Mouse (Mus musculus) limb, embryonic 15.5 days (tissue): ENCODE results near the gene Asic5. TPM values are rescaled to one million over a fixed set of nuclear protein-coding genes. Genes with fewer than 3 reads are reported as not detected.

Experiments
- ATAC-seq: fragments of 200-750 bp; cut with Nextera tagmentation; 2 replicates; pipeline ENCODE4 v1.8.0; 2017; ENCODE audit warnings: low read depth, moderate TSS enrichment; ENCODE audit not compliant: insufficient number of reproducible peaks, low FRiP score, low TSS enrichment
- H3K27ac ChIP-seq: fragments of 300-500 bp; sonication (generic); 2 replicates; pipeline ENCODE4 v1.5.1; 2015; ENCODE audit warnings: moderate library complexity, mild to moderate bottlenecking, inconsistent platforms
- H3K27me3 ChIP-seq: fragments of 300-500 bp; sonication (generic); 2 replicates; pipeline ENCODE4 v1.6.1; 2015; ENCODE audit warnings: inconsistent platforms
- H3K36me3 ChIP-seq: fragments of 300-500 bp; sonication (generic); 2 replicates; pipeline ENCODE4 v1.6.1; 2015; ENCODE audit warnings: inconsistent platforms
- H3K4me1 ChIP-seq: fragments of 300-500 bp; sonication (generic); 2 replicates; pipeline ENCODE4 v1.6.1; 2015; ENCODE audit warnings: inconsistent platforms
- H3K4me2 ChIP-seq: fragments of 300-500 bp; sonication (generic); 2 replicates; pipeline ENCODE4 v1.6.1; 2015; ENCODE audit warnings: mild to moderate bottlenecking, inconsistent platforms
- H3K4me3 ChIP-seq: fragments of 300-500 bp; sonication (generic); 2 replicates; pipeline ENCODE4 v1.5.1; 2015; ENCODE audit warnings: mild to moderate bottlenecking, inconsistent platforms
- H3K9ac ChIP-seq: fragments of 300-500 bp; sonication (generic); 2 replicates; pipeline ENCODE4 v1.6.1; 2015; ENCODE audit warnings: inconsistent platforms
- H3K9me3 ChIP-seq: fragments of 300-500 bp; sonication (generic); 2 replicates; pipeline ENCODE4 v1.6.1; 2016; ENCODE audit warnings: inconsistent platforms
- WGBS: fragments of 180-500 bp; shearing (Covaris S2); methylation state at CpG from one replicate; pipeline ENCODE4 v1.1.7; 2015; 5-methylcytosine and 5-hydroxymethylcytosine counted together
- polyA plus RNA-seq: library from polyadenylated mRNA; unstranded; fragments of >200 nt; fragmentation: Nextera tagmentation; extraction: Ambion mirVana; gene quantifications from 2 replicates; pipeline ENCODE4 v1.2.1, GENCODE M21; 2015

Asic5 gene
- polyA plus RNA-seq, 1 experiment from 2014 or later: not detected

GRCm38 (mm10) chr3:81976102-81976501 lies 6.0 kb upstream of the Asic5 start, which contains the start of gene Tdo2:
TSS of gene Tdo2 (minus strand) at chr3:81976202.
- Histone ChIP-seq H3K9me3 (no peaks in the 10 kb centered on the region), H3K27me3 (no peaks in the 10 kb centered on the region), H3K9ac (no peak within 1 kb of the TSS), H3K4me1 (no peaks in the 10 kb centered on the region), H3K36me3 (no peaks in the 10 kb centered on the region), H3K4me3 (no peak within 1 kb of the TSS), H3K4me2 (no peak within 1 kb of the TSS), H3K27ac (no peak within 1 kb of the TSS)
- no peak for ATAC-seq

DNA sequence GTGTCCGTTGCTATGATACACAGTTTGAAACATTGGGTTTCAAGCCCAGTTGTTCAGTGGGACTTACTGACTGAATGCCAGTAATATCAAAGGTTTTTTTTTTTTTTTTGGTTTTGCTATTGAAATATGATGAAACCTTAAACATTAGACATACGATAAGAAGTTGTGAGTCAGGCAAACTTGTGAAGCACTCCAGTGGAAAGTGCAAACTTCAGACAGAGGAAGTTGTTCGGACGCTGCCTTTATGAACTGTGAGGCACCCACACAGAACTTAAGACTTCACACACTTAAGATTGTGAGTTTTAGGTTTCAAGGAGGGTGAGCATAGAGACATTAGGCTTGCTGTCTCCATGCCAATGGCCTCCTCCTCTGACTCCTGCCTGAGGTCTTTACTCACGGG lies 514 bp upstream of the Asic5 start:
- H3K27ac ChIP-seq: no peak overlapping the region
- no peak overlapping the region for H3K9ac ChIP-seq
- H3K4me3 ChIP-seq: no peak overlapping the region
- no peaks in the 10 kb centered on the region for H3K9me3 ChIP-seq
- no peak for ATAC-seq
- no peak overlapping the region for H3K4me2 ChIP-seq
- 86% methylated on average over 5 of the region's 5 CpGs for WGBS
- H3K27me3 ChIP-seq: no peaks in the 10 kb centered on the region
- H3K36me3 ChIP-seq: no peaks in the 10 kb centered on the region
- no peaks in the 10 kb centered on the region for H3K4me1 ChIP-seq

DNA sequence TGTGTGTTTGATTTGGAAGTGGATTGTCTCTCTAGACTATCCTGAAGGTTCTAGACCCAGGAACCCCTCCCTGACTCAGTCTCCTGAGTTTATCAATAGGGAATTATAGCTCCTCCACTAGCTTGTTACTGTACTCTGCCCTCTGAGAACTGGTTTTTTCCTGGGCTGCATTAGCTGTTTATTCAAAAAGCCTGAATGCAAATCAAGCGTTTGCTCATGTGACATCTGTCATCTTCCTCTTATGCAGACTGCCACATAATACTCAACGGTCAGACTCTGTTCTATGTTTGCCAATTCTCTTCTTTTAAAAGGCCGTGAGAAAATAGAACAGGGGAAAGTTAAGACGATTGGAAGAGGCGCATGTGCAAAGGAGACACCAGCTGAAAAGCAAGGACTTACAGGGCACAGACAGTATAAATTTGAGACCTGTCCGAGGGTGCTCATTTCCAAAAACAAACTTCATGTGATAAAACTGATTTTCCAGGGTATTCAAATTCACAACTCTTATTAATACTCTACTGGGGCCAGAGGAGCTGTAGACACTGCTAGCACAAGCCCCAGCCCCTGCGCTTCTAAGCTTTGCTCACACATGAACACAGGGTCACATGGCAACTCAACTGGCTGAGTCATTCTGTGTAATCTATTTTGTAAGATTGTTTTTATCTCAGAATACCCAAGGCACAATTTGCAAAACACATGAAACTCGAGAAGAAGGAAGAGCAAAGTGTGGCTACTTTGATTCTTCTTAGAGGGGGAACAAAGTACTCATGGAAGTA lies 1.2 kb downstream of the Asic5 start:
- no peaks in the 10 kb centered on the region for H3K4me1 ChIP-seq
- 79% methylated on average over 8 of the region's 8 CpGs for WGBS
- H3K27ac ChIP-seq: no peak overlapping the region
- no peak overlapping the region for H3K4me2 ChIP-seq
- H3K9me3 ChIP-seq: no peaks in the 10 kb centered on the region
- no peaks in the 10 kb centered on the region for H3K27me3 ChIP-seq
- no peak for ATAC-seq
- H3K9ac ChIP-seq: no peak overlapping the region
- H3K36me3 ChIP-seq: no peaks in the 10 kb centered on the region
- no peak overlapping the region for H3K4me3 ChIP-seq

DNA sequence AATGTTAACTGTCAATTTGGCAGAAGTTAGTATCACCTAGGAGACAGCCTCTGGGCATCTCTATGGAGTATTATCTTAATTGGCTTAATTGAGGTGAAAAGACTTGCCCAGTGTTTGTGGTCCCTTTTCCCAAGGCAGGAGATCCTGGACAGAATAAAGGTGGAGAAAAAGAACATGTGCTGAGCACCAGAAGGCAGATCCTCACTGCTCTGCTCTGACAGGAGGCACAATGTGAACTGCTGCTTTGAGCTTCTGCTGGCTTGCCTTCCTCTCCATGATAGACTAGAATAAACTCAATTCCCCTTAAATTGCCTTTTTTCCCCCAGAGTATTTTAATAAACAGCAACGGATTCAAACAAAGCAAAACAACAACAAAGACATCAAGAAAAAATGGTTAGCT lies 3.0 kb downstream of the Asic5 start:
- no peaks in the 10 kb centered on the region for H3K27me3 ChIP-seq
- no peak overlapping the region for H3K27ac ChIP-seq
- H3K4me3 ChIP-seq: no peak overlapping the region
- H3K4me2 ChIP-seq: no peak overlapping the region
- WGBS: 70% methylated on average over 1 of the region's 1 CpGs
- ATAC-seq: no peak
- no peaks in the 10 kb centered on the region for H3K9me3 ChIP-seq
- no peaks in the 10 kb centered on the region for H3K36me3 ChIP-seq
- no peaks in the 10 kb centered on the region for H3K4me1 ChIP-seq
- no peak overlapping the region for H3K9ac ChIP-seq

- Histone ChIP-seq H3K36me3 (no peaks in the 10 kb centered on the region), H3K9me3 (no peaks in the 10 kb centered on the region), H3K9ac (no peak overlapping the region), H3K27me3 (no peaks in the 10 kb centered on the region), H3K27ac (no peak overlapping the region), H3K4me3 (no peak overlapping the region), H3K4me2 (no peak overlapping the region), H3K4me1 (no peaks in the 10 kb centered on the region)
- no peak for ATAC-seq
- 93% methylated on average over 2 of the region's 2 CpGs for WGBS
Observed at GRCm38 (mm10) chr3:81986103-81986502, 4.0 kb downstream of the Asic5 start.

DNA sequence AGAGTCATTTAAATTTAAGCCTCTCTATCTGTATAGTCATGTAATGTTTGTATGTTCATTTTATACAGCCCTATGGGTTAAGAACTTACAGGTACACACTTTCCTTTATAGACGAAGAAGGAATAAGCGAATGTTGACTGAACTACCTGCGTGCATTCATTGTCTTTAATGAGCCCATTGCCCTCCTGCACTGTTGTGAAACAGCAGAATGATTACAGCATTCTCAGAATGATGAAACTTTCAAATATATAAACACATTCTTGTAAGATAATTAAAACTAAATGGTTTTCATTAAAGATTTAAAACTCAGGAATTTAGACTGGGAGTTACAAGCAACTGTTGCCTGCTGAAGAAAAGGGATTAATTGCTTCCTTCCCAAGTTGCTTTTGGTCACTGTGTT lies 5.5 kb downstream of the Asic5 start:
- H3K9ac ChIP-seq: no peak overlapping the region
- H3K4me2 ChIP-seq: no peak overlapping the region
- H3K27me3 ChIP-seq: no peaks in the 10 kb centered on the region
- no peak overlapping the region for H3K4me3 ChIP-seq
- no peaks in the 10 kb centered on the region for H3K9me3 ChIP-seq
- no peaks in the 10 kb centered on the region for H3K36me3 ChIP-seq
- WGBS: 68% methylated on average over 3 of the region's 3 CpGs
- no peak for ATAC-seq
- no peak overlapping the region for H3K27ac ChIP-seq
- no peaks in the 10 kb centered on the region for H3K4me1 ChIP-seq

GRCm38 (mm10) chr3:81989692-81990141 lies 7.6 kb downstream of the Asic5 start:
- H3K4me2 ChIP-seq: no peak overlapping the region
- H3K27me3 ChIP-seq: no peaks in the 10 kb centered on the region
- H3K4me3 ChIP-seq: no peak overlapping the region
- H3K4me1 ChIP-seq: no peaks in the 10 kb centered on the region
- no peaks in the 10 kb centered on the region for H3K36me3 ChIP-seq
- no peak overlapping the region for H3K9ac ChIP-seq
- ATAC-seq: no peak
- H3K27ac ChIP-seq: no peak overlapping the region
- no peaks in the 10 kb centered on the region for H3K9me3 ChIP-seq
- WGBS: 23% methylated on average over 2 of the region's 2 CpGs

GRCm38 (mm10) chr3:81990531-81990930 lies 8.4 kb downstream of the Asic5 start:
- WGBS: 68% methylated on average over 3 of the region's 3 CpGs
- no peak overlapping the region for H3K4me3 ChIP-seq
- ATAC-seq: no peak
- no peak overlapping the region for H3K27ac ChIP-seq
- no peaks in the 10 kb centered on the region for H3K9me3 ChIP-seq
- no peak overlapping the region for H3K9ac ChIP-seq
- no peaks in the 10 kb centered on the region for H3K4me1 ChIP-seq
- no peaks in the 10 kb centered on the region for H3K36me3 ChIP-seq
- H3K4me2 ChIP-seq: no peak overlapping the region
- H3K27me3 ChIP-seq: no peaks in the 10 kb centered on the region

DNA sequence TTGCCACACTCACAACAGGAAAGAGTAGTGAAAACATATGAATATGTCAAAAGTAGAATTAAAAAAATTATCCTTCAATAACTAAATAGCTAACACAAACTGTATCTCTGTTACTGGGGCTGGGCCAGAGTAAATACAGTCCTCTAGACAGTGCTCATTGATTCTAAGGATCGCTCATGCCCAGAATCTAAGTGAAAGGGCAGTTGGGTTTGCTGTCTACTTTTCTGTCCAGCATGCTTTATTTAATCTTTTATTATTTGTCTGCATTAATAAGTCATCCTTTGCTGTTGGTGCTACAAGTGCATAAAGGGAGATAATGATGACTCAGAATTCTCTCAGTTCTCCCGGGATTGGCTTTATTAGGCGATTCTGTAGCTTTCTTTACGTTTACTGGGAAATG lies 13.3 kb downstream of the Asic5 start:
- Histone ChIP-seq H3K27me3 (no peaks in the 10 kb centered on the region), H3K4me3 (no peak overlapping the region), H3K27ac (no peak overlapping the region), H3K4me2 (no peak overlapping the region), H3K9ac (no peak overlapping the region), H3K9me3 (no peaks in the 10 kb centered on the region), H3K4me1 (no peaks in the 10 kb centered on the region), H3K36me3 (no peaks in the 10 kb centered on the region)
- 43% methylated on average over 4 of the region's 4 CpGs for WGBS
- no peak for ATAC-seq

- no peaks in the 10 kb centered on the region for H3K4me1 ChIP-seq
- H3K27ac ChIP-seq: no peak overlapping the region
- no peak for ATAC-seq
- H3K9ac ChIP-seq: no peak overlapping the region
- WGBS: 4% methylated on average over 1 of the region's 1 CpGs
- no peaks in the 10 kb centered on the region for H3K9me3 ChIP-seq
- H3K27me3 ChIP-seq: no peaks in the 10 kb centered on the region
- no peak overlapping the region for H3K4me3 ChIP-seq
- no peaks in the 10 kb centered on the region for H3K36me3 ChIP-seq
- H3K4me2 ChIP-seq: no peak overlapping the region
Observed at GRCm38 (mm10) chr3:81995988-81996387, 13.9 kb downstream of the Asic5 start.

DNA sequence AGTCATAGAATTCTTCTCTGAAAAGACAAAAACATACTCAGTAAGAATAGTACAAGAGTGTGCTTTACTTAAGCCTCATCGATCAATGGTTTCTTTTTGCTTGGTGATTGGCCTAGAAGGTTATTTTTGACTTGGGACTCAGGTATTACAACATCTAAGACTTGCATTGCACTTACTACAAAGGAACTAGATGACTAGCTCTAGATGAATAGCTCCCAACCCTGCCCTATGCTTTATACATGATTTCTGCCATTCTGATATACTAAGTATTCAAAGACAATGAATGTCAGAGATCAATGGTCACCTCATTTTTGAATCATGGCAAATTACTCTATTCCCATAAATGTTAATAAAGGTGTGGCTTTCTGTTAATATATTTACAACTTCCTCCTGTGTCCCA lies 24.9 kb downstream of the Asic5 start:
- no peak for ATAC-seq

DNA sequence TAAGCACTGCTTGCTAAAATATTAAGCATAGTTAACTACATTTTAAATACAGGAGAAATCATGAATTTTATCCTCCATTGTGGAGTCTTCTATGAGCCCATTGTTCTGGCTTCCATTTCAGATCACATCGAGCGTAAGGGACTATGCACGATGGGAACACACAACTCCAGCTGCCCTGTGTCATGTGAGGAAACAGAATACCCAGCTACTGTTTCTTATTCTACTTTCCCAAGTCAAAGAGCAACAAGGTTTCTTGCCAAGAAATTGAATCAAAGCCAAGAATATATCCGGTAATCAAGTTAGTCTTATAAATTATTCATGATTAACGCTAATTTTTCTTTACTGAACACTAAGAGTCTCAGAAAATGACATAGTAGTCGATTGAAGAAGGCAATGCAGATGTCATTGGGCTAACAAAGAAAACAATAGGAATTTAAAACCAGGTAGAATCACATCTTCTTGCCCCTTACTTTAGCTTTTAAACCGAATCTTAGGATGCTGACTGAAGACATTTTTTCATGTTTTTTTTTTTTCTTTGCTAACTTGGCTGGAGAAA lies 32.1 kb downstream of the Asic5 start:
- no peak overlapping the region for H3K27ac ChIP-seq
- H3K9ac ChIP-seq: no peak overlapping the region
- no peak for ATAC-seq
- no peak overlapping the region for H3K4me3 ChIP-seq
- 76% methylated on average over 7 of the region's 7 CpGs for WGBS
- H3K4me1 ChIP-seq: no peaks in the 10 kb centered on the region
- no peak overlapping the region for H3K4me2 ChIP-seq
- H3K36me3 ChIP-seq: no peaks in the 10 kb centered on the region
- no peaks in the 10 kb centered on the region for H3K27me3 ChIP-seq
- no peaks in the 10 kb centered on the region for H3K9me3 ChIP-seq

More for the DNA sequence above, 24.9 kb downstream of the Asic5 start:
- H3K4me2 ChIP-seq: no peak overlapping the region
- no peaks in the 10 kb centered on the region for H3K9me3 ChIP-seq
- WGBS: 97% methylated on average over 1 of the region's 1 CpGs
- H3K36me3 ChIP-seq: no peaks in the 10 kb centered on the region
- no peak overlapping the region for H3K27ac ChIP-seq
- no peaks in the 10 kb centered on the region for H3K27me3 ChIP-seq
- H3K9ac ChIP-seq: no peak overlapping the region
- H3K4me3 ChIP-seq: no peak overlapping the region
- H3K4me1 ChIP-seq: no peaks in the 10 kb centered on the region
